Mouse (Mus musculus) olfactory bulb, adult 2 months (tissue): ENCODE data around the gene Nxf2. TPM values are rescaled to one million over a fixed set of nuclear protein-coding genes. Genes with fewer than 3 reads are reported as not detected.

ENCODE experiments used
- H3K27ac ChIP-seq: fragments of 200-500 bp; 2 replicates; pipeline ENCODE4 v1.5.1; 2012; ENCODE audit warnings: low read depth, low read length; ENCODE audit not compliant: insufficient read depth
- H3K4me1 ChIP-seq: fragments of 200-500 bp; 2 replicates; pipeline ENCODE4 v1.6.1; 2012; ENCODE audit warnings: low read length; ENCODE audit not compliant: control insufficient read depth, insufficient read depth
- H3K4me3 ChIP-seq: fragments of 200-500 bp; 2 replicates; pipeline ENCODE4 v1.5.1; 2012; ENCODE audit warnings: mild to moderate bottlenecking, low read depth, low read length, moderate library complexity; ENCODE audit not compliant: insufficient read depth
- CTCF ChIP-seq: fragments of 200-500 bp; IDR thresholded peaks from 2 replicates; pipeline ENCODE4 v1.5.1; 2012; ENCODE audit warnings: low read depth, mild to moderate bottlenecking, low read length, moderate library complexity; ENCODE audit not compliant: insufficient read depth
- POLR2A ChIP-seq: fragments of 200-500 bp; IDR thresholded peaks from 2 replicates; pipeline ENCODE4 v1.6.1; 2012; ENCODE audit warnings: mild to moderate bottlenecking, low read depth, low read length, moderate library complexity; ENCODE audit not compliant: insufficient read depth
- WGBS: fragments of 180-500 bp; shearing (Covaris S2); methylation state at CpG from one replicate; pipeline ENCODE4 v1.1.7; 2018; 5-methylcytosine and 5-hydroxymethylcytosine counted together
- polyA plus RNA-seq: library from polyadenylated mRNA; stranded (reverse); fragments of >200 nt; gene quantifications from 2 replicates; pipeline ENCODE4 v1.2.4, GENCODE M21; 2012; ENCODE audit warnings: low replicate concordance; ENCODE audit not compliant: missing spikeins, insufficient read depth, insufficient read length

The Nxf2 gene
- not detected in 2 replicates for polyA plus RNA-seq

DNA sequence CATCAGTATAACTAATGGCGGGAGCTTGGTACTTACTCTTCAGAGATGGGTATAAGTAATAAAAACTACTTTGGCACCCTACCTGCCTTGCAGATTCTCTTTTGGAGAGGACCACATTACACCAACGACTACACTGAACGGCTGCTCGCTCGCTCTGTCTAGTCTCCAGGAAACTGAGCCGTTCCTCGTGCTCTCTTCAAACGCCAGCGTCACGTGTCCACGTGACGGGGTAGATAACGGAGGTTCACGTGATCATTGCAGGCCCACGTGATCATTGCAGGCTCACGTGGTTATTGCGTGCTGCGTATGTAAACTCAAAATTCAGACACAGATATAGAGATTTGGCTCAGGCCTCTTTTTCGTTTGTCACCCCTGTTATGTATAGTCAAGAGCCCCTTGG is at the start of gene Nxf2:
Gene Nxf2 (minus strand): TSS at position 209 of the 400 bp plus-strand sequence.
- H3K4me3 ChIP-seq = peak within 1 kb of the TSS; percentile 39

DNA sequence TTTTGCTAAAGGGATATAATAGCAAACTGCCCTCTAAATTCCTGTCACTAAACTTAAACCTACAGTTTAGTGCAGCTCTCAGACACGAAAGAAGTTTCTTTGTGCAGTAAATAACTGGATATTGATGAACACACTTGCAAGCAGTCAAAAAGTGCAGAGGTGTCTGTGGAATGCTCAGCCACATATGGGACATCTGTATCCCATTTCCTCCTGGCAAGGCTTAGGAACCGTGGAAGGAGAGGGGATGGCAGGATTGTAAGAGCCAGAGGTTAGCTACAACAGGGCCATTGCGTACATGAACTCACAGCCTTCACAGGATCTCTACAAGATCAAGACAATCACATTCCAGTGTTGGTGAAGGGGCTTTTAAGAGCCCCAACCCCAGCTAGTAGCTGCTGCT is 46.8 kb upstream of the Nxf2 start:
- H3K4me1 ChIP-seq = no peaks in the 10 kb centered on the region
- TF ChIP-seq CTCF (no peak), POLR2A (no peak)
- no peak overlapping the region for H3K27ac ChIP-seq
- WGBS = 67% methylated on average over 3 of the region's 3 CpGs
- no peak overlapping the region for H3K4me3 ChIP-seq

More for the DNA sequence above, at the start of gene Nxf2:
- 92% methylated on average over 19 of the region's 19 CpGs for WGBS
- Histone ChIP-seq H3K27ac (no peak within 1 kb of the TSS), H3K4me1 (no peaks in the 10 kb centered on the region)
- no peak for TF ChIP-seq CTCF
- TF ChIP-seq POLR2A = no peak

- Histone ChIP-seq H3K4me3 (peak overlapping the region; percentile 98; the same call in 1 of the 2 replicates), H3K27ac (no peak overlapping the region), H3K4me1 (no peaks in the 10 kb centered on the region)
- TF ChIP-seq CTCF (no peak), POLR2A (no peak)
- 26% methylated on average over 6 of the region's 6 CpGs for WGBS
Measured at GRCm38 (mm10) chrX:135009471-135009815, 44.9 kb upstream of the Nxf2 start.

DNA sequence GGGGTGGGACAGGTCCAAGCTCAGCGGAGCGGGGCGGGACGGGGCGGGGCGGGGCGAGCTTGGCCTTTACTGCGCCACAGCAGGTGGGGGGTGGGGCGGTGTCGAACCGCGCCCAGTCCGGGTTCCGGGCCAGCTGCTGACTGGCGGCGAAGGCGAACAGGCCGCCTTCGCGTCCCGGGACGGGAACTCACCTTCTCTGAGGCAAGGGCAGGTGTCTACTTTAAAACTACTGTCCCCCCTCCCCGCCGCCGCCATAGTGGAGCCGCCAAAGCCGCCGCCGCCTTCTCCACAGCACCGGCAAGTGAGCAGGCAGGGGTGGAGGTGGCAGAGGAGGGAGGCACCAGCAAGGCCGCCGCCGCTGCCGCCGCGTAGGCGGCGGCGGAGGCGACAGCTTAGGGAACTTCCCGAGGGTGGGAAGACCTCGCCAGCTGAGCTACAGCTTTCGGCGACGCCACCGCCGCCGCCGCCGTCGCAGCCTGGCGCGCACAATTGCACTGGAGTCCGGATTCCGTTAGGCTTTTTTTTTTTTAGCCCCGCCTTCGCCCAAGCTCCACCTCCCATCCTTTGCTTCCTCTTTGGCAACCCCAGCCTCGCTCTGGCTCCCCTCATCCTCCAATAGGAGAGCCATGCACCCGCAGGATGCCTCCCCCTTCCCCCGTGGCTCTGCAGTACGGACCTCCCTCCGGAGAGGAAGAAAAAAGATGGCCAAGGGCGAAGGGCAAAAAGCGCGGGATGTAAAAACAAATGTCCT is 44.3 kb upstream of the Nxf2 start, which contains the start of gene Zmat1:
Gene Zmat1 (minus strand): TSS at position 490 of the 751 bp plus-strand sequence.
- TF ChIP-seq CTCF = no peak
- peak; percentile 88; the same call in 1 of the 2 replicates for TF ChIP-seq POLR2A
- peak within 1 kb of the TSS; percentile 98 for H3K27ac ChIP-seq
- peak within 1 kb of the TSS; percentile 98 for H3K4me3 ChIP-seq
- no peaks in the 10 kb centered on the region for H3K4me1 ChIP-seq
- 18% methylated on average over 63 of the region's 65 CpGs for WGBS

DNA sequence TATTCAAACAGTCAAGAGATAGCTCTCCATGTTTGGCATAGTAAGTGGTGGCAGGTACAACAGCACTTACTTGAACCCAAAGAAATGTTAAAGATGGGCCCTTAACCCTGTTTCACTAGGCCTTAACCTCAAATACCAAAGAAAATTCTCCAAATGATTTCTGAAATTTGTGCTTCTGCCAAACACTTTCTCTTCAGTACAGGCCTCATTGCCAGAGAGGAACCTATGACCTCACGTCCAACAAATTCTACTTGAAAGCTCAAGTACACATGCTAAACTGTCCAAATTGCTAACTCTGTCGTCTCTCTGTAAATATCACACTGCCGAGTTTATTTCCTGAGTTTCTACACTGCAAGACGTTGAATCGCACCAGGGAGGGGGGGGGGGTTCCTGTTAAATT is 43.5 kb upstream of the Nxf2 start:
- WGBS = 20% methylated on average over 5 of the region's 5 CpGs
- Histone ChIP-seq H3K27ac (no peak overlapping the region), H3K4me1 (no peaks in the 10 kb centered on the region), H3K4me3 (peak overlapping the region; percentile 13; the same call in 1 of the 2 replicates)
- TF ChIP-seq POLR2A = no peak
- TF ChIP-seq CTCF = no peak

DNA sequence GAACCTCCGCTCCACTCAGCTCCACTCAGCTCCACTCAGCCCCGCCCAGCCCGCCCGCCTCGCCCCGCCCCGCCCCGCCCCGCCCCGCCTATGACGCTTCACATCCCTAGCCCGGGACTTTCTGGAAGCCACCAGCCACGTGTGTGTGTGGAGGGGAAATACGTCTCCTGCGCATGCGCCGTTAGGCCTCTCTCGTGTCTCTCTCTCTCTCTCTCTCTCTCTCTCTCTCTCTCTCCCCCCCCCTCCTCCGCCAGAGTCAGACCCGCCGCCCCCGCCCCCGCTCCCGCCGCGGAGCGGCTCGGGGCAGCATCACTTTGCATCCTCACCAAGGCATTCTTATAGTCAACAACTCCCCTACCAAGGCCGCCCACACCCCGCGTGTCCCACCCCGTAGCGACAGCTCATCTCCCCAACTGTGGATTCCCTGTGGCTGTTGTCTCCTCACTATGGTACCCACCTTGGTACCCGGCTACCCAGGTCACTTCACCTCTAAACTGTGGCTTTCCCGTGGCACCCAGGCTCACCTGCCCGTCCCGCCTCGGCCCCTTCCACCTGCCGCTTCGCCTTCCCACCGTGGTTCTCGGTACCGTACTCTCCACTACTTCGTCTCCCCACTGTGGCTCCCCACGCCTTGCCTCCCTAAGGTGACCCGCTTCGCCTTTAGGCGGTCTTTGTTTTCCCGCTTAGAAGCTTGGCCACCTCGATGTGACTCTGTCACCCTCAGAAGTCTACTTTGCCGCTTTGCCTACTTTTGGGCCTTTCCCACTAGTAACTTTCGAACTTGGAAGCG is 1.1 kb downstream of the Nxf2 start:
- 49% methylated on average over 47 of the region's 53 CpGs for WGBS
- TF ChIP-seq CTCF = no peak
- no peak for TF ChIP-seq POLR2A
- Histone ChIP-seq H3K4me1 (no peaks in the 10 kb centered on the region), H3K27ac (no peak overlapping the region), H3K4me3 (peak overlapping the region; percentile 39)

- no peaks in the 10 kb centered on the region for H3K4me1 ChIP-seq
- TF ChIP-seq POLR2A = no peak
- TF ChIP-seq CTCF = no peak
- WGBS = 37% methylated on average over 5 of the region's 5 CpGs
- H3K27ac ChIP-seq = no peak overlapping the region
- no peak overlapping the region for H3K4me3 ChIP-seq
Measured at GRCm38 (mm10) chrX:134930361-134930760, 34.2 kb downstream of the Nxf2 start.

DNA sequence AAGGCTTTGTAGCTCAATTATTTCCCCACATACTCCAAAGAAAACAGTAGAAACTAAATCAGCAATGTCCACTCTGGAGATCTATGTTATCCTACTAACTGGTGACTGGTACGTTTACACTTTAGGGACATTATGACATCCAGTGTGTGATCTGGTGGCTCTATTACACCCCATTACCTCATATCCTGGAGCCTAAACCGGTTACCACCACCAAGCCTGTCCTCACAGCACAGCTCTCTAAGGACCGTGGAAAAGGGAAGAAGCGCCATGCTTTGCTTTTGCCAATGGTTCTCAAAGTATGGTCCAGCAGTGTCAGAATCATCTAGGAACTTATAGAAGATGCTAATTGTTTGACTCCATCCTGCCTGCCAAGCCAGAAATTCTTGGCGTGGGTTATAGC is 34.6 kb downstream of the Nxf2 start:
- TF ChIP-seq POLR2A (no peak), CTCF (no peak)
- WGBS = 74% methylated on average over 5 of the region's 5 CpGs
- no peaks in the 10 kb centered on the region for H3K4me1 ChIP-seq
- no peak overlapping the region for H3K27ac ChIP-seq
- H3K4me3 ChIP-seq = no peak overlapping the region

DNA sequence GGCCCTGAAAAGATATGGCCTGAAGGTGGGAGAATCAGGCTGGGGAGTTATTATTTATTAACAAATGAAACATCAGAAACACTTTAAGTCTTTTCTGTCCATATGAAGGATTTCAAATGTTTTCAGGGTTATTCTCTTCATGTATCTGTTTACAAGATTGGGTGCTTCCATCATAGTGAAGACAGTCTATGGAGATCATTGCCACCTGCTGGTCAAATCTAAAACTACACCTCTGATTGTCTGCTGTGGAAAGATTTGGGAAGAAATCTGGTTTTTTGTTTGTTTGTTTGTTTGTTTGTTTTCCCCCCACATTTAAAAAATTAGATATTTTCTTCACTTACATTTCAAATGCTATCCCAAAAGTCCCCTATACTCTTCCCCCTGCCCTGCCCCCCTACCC is 39.5 kb downstream of the Nxf2 start:
- no peak overlapping the region for H3K4me3 ChIP-seq
- H3K4me1 ChIP-seq = no peaks in the 10 kb centered on the region
- no peak overlapping the region for H3K27ac ChIP-seq
- TF ChIP-seq POLR2A (no peak), CTCF (no peak)
